Mouse (Mus musculus) frontal cortex, adult (tissue): ENCODE measurements around the gene Chuk.

Experiments used
- ATAC-seq: cut with Nextera tagmentation; 2 replicates; pipeline ENCODE4 v1.9.2; 2017; ENCODE audit warnings: mild to moderate bottlenecking, moderate library complexity, mixed read lengths; ENCODE audit not compliant: low TSS enrichment

Chuk gene

DNA sequence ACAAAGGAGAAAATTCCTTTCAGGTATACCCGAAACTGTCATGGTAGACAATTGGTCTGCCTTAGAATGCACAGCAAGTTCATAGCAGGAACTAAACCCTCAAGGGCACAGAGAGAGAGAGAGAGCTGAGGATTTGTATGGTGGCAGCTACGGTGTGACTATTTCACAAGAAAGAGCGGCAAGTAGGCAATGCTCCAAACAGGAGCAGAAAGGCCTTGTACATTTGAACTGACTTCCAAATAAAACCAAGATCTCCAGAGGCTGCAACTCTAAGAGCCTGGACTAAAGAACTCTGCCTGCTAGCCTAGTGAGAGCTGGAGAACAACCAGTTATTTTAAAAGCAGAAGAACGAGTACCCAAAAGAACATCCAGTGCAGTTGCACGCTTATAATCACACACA, 65.2 kb downstream of the Chuk start:
- no peak for ATAC-seq

DNA sequence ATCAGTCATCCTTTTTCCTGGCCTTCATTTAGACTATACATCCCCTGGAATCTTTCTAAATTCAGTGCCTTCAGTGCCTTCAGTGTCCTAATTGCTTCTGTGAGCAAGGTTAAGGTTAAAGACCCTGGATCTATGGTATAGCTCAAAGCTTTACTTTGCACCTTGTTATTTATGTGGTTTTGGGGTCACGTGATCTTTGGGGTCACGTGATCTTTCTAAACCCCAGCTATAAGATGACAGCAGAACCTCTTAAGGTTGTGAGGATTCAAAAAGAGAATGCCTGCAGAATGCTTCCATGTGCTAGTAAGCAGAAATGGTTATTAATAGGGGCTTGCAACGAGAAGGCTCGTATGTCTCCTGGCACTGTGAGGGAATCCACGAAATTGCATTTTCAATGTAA, 73.9 kb downstream of the Chuk start:
- no peak for ATAC-seq

DNA sequence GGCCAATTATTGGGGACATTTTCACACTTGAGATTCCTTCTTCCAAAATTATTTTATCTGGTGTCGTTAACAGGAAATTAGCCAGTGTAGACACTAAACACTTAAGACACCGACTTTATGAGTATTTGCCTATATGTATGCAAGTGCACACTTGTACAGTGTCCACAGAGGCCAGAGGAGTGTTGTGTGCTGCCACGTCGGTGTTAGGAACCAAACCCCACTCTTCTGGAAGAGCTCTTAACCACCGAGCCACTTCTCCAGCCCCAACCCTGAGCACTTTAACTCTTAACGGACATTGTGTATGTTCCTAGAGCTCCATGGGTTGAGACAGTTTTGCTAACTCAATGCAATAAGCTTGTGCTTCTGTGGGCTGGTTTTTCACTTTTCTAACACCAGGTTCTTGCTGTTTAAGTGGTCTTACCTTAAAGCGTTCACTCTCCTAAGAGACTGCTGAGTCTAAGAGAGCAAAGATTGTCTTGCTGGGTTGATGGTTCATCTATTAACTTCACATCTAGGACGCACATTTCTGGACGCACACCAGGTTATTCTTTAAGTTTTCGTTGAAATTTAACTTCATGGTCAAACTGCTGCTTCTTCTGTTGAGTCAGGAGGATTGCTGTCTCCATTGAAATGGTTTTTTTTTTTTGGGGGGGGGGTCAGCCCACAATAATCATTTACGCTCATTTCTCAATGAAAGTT, 75.1 kb downstream of the Chuk start:
- no peak for ATAC-seq

- no peak for ATAC-seq
These were observed 77.3 kb downstream of the Chuk start for GRCm38 (mm10) chr19:44030024-44030423.

- ATAC-seq: no peak
These were observed 78.3 kb downstream of the Chuk start, which contains the start of gene Cyp2c23 for GRCm38 (mm10) chr19:44028972-44029371. Gene Cyp2c23 (minus strand): TSS chr19:44029208.

DNA sequence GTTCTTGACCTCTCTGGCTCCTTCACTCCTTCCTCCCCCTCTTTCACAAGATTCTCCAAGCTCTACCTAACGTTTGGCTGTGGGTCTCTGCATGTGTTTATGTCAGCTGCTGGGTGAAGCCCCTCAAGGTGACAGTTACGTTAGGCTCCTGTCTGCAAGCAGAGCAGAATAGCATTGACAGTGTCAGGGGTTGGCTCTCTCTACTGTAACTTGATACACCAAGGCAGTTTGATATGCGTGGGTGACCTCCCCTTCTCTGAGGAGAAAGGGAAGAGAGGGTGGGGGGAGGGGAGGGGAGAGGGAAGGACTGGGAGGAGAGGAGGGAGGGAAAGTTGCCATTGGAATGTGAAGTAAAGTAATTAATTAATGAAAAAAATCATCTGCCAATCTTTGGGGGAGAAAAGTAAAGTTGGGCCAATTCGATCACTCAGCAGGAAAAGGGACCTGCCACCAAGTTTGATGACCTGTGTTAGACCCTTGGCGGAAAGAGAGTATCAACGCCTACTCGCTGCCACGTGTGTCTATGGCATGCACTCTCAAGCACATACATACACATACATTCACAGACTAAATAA, 80.2 kb downstream of the Chuk start:
- no peak for ATAC-seq

GRCm38 (mm10) chr19:44024921-44025585, 82.2 kb downstream of the Chuk start:
- no peak for ATAC-seq
